Mouse (Mus musculus) lung, embryonic 14.5 days (tissue): ENCODE results near the gene Atxn2. TPM values are rescaled to one million over a fixed set of nuclear protein-coding genes. Genes with fewer than 3 reads are reported as not detected.
"Not testable (repeated sequence)": the region's sequence is repeated elsewhere in the genome, so short reads cannot be mapped to it uniquely, and the experiment has no call there.

Source experiments
- ATAC-seq: fragments of 200-750 bp; cut with Nextera tagmentation; 2 replicates; pipeline ENCODE4 v1.8.0; 2017; ENCODE audit warnings: mild to moderate bottlenecking, moderate TSS enrichment, moderate library complexity; ENCODE audit not compliant: insufficient read depth
- DNase-seq: peaks from one replicate; pipeline ENCODE4 v3.0.0-alpha.2; 2015
- H3K27ac ChIP-seq: fragments of 300-500 bp; sonication (generic); 2 replicates; pipeline ENCODE4 v1.5.1; 2014; ENCODE audit warnings: low read depth, mild to moderate bottlenecking, moderate library complexity
- H3K27me3 ChIP-seq: fragments of 300-500 bp; sonication (generic); 2 replicates; pipeline ENCODE4 v1.6.1; 2014; ENCODE audit warnings: low read length, control low read depth; ENCODE audit not compliant: insufficient read depth
- H3K36me3 ChIP-seq: fragments of 300-500 bp; sonication (generic); 2 replicates; pipeline ENCODE4 v1.6.1; 2014; ENCODE audit warnings: control low read depth; ENCODE audit not compliant: insufficient read depth
- H3K4me1 ChIP-seq: fragments of 300-500 bp; sonication (generic); 2 replicates; pipeline ENCODE4 v1.6.1; 2014; ENCODE audit warnings: antibody characterized with exemption, control low read depth; ENCODE audit not compliant: insufficient read depth
- H3K4me2 ChIP-seq: fragments of 300-500 bp; sonication (generic); 2 replicates; pipeline ENCODE4 v1.6.1; 2014; ENCODE audit warnings: mild to moderate bottlenecking
- H3K4me3 ChIP-seq: fragments of 300-500 bp; sonication (generic); 2 replicates; pipeline ENCODE4 v1.5.1; 2014; ENCODE audit warnings: low read depth, low read length
- H3K9ac ChIP-seq: fragments of 300-500 bp; sonication (generic); 2 replicates; pipeline ENCODE4 v1.6.1; 2014
- H3K9me3 ChIP-seq: fragments of 300-500 bp; sonication (generic); 2 replicates; pipeline ENCODE4 v1.6.1; 2016; ENCODE audit warnings: low read depth, low read length, control low read depth
- CTCF ChIP-seq: IDR thresholded peaks from 2 replicates; pipeline ENCODE4 v1.5.1; 2016; ENCODE audit warnings: antibody characterized with exemption, low read depth
- WGBS: fragments of 180-500 bp; shearing (Covaris S2); extraction: QIAGEN DNeasy Blood & Tissue Kit; methylation state at CpG from one replicate; pipeline ENCODE4 v1.1.7; 2014; 5-methylcytosine and 5-hydroxymethylcytosine counted together
- polyA plus RNA-seq: library from polyadenylated mRNA; unstranded; fragments of >200 nt; fragmentation: Nextera tagmentation; extraction: Ambion mirVana; gene quantifications from 2 replicates; pipeline ENCODE4 v1.2.1, GENCODE M21; 2014

Atxn2 gene
- polyA plus RNA-seq, 1 experiment from 2014 or later, result 83.9 TPM

GRCm38 (mm10) chr5:121740516-121740915, 29.4 kb downstream of the Atxn2 start:
- Histone ChIP-seq H3K36me3 (0 out of 2 replicates have a peak, but pooled peaks cover 4% of the 10 kb centered on the region), H3K4me3 (no peak overlapping the region), H3K9ac (no peak overlapping the region), H3K9me3 (no peaks in the 10 kb centered on the region), H3K4me1 (no peaks in the 10 kb centered on the region), H3K27me3 (no peaks in the 10 kb centered on the region), H3K4me2 (no peak overlapping the region), H3K27ac (no peak overlapping the region)
- 93% methylated on average over 1 of the region's 1 CpGs for WGBS
- ATAC-seq (no peak), DNase-seq (no peak)
- no peak for TF ChIP-seq CTCF

DNA sequence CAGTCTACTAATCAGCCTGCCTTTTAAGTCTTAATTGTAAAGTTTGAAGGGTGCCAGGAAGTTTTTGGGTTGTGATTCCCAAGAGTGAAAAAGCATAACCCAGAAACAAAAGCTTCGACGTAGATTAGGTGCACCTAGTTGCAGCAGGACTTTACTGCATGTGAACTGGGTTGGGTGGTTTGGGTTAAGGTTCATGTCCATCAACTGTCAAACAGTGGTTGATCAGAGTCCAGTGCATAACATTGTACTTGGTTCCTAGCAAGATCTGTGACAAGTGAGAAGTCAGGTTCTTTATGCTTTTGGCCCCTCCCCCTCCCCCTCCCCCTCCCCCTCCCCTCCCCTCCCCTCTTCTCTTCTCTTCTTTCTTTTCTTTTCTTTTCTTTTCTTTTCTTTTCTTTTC, 31.8 kb downstream of the Atxn2 start:
- H3K9me3 ChIP-seq, result no peaks in the 10 kb centered on the region
- no peak for TF ChIP-seq CTCF
- peaks cover 8% of the 10 kb centered on the region; the same call in 1 of the 2 replicates for H3K36me3 ChIP-seq
- H3K9ac ChIP-seq, result no peak overlapping the region
- 92% methylated on average over 2 of the region's 2 CpGs for WGBS
- no peak overlapping the region for H3K4me3 ChIP-seq
- H3K27me3 ChIP-seq, result no peaks in the 10 kb centered on the region
- H3K4me1 ChIP-seq, result no peaks in the 10 kb centered on the region
- ATAC-seq (no peak), DNase-seq (no peak)
- no peak overlapping the region for H3K4me2 ChIP-seq
- no peak overlapping the region for H3K27ac ChIP-seq

- peaks cover 44% of the 10 kb centered on the region for H3K36me3 ChIP-seq
- not testable (repeated sequence) for ATAC-seq, H3K4me2 ChIP-seq, H3K27ac ChIP-seq, H3K27me3 ChIP-seq, H3K4me1 ChIP-seq, H3K4me3 ChIP-seq, H3K9me3 ChIP-seq, H3K9ac ChIP-seq, DNase-seq
- 88% methylated on average over 4 of the region's 4 CpGs for WGBS
Observed at GRCm38 (mm10) chr5:121747884-121748594, 36.9 kb downstream of the Atxn2 start.

GRCm38 (mm10) chr5:121749633-121750032, 38.5 kb downstream of the Atxn2 start:
- TF ChIP-seq CTCF, result no peak
- Histone ChIP-seq H3K4me2 (no peak overlapping the region), H3K4me1 (no peaks in the 10 kb centered on the region), H3K9me3 (no peaks in the 10 kb centered on the region), H3K4me3 (no peak overlapping the region), H3K36me3 (peaks cover 52% of the 10 kb centered on the region), H3K9ac (no peak overlapping the region), H3K27me3 (no peaks in the 10 kb centered on the region), H3K27ac (no peak overlapping the region)
- ATAC-seq (no peak), DNase-seq (no peak)
- WGBS, result 94% methylated on average over 2 of the region's 2 CpGs

GRCm38 (mm10) chr5:121757900-121758299, 46.8 kb downstream of the Atxn2 start:
- no peak overlapping the region for H3K4me3 ChIP-seq
- no peak overlapping the region for H3K27ac ChIP-seq
- TF ChIP-seq CTCF, result no peak
- no peak overlapping the region for H3K4me2 ChIP-seq
- WGBS, result 76% methylated on average over 2 of the region's 2 CpGs
- no peaks in the 10 kb centered on the region for H3K4me1 ChIP-seq
- ATAC-seq (no peak), DNase-seq (no peak)
- no peaks in the 10 kb centered on the region for H3K9me3 ChIP-seq
- no peaks in the 10 kb centered on the region for H3K27me3 ChIP-seq
- H3K9ac ChIP-seq, result no peak overlapping the region
- H3K36me3 ChIP-seq, result peaks cover 66% of the 10 kb centered on the region

GRCm38 (mm10) chr5:121758341-121758740, 47.2 kb downstream of the Atxn2 start:
- no peak overlapping the region for H3K4me3 ChIP-seq
- no peaks in the 10 kb centered on the region for H3K4me1 ChIP-seq
- H3K9me3 ChIP-seq, result no peaks in the 10 kb centered on the region
- no peak for TF ChIP-seq CTCF
- H3K27me3 ChIP-seq, result no peaks in the 10 kb centered on the region
- no peak overlapping the region for H3K4me2 ChIP-seq
- H3K36me3 ChIP-seq, result peaks cover 66% of the 10 kb centered on the region
- no peak overlapping the region for H3K9ac ChIP-seq
- no peak for DNase-seq
- WGBS, result 84% methylated on average over 4 of the region's 4 CpGs
- H3K27ac ChIP-seq, result no peak overlapping the region
- no peak for ATAC-seq

DNA sequence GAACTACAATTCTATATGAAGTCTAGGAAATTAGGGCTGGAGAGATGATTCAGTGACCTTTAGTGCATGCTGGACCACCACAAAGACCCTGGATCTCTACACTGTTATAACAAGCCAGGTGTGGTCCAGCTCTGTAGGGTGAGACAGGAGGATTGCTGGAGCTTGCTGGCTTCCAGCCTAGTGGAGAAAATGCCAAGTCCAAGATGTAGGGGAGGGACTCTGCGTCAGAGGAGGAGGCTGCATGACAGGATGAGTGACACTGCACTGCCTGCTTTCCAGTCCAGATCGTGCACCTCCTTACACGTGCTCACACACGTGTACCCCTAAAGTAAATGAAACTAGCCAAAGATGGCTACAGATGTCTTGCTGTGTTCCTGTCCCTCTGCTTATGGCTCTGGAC, 48.8 kb downstream of the Atxn2 start:
- Histone ChIP-seq H3K36me3 (peaks cover 65% of the 10 kb centered on the region), H3K4me1 (no peaks in the 10 kb centered on the region), H3K4me3 (no peak overlapping the region), H3K4me2 (no peak overlapping the region), H3K9ac (no peak overlapping the region), H3K27me3 (no peaks in the 10 kb centered on the region), H3K27ac (no peak overlapping the region), H3K9me3 (no peaks in the 10 kb centered on the region)
- TF ChIP-seq CTCF, result no peak
- 86% methylated on average over 4 of the region's 4 CpGs for WGBS
- no peak for ATAC-seq
- DNase-seq, result no peak
